Mouse (Mus musculus) ES-E14 (cell line): ENCODE data around the gene Flrt3.

Experiments
- CHD2 ChIP-seq: IDR thresholded peaks from 2 replicates; pipeline ENCODE4 v1.6.1; 2014; ENCODE audit warnings: mild to moderate bottlenecking, low read depth, low read length, inconsistent platforms
- HCFC1 ChIP-seq: IDR thresholded peaks from 2 replicates; pipeline ENCODE4 v1.6.1; 2012; ENCODE audit warnings: low read length, inconsistent platforms, borderline replicate concordance; ENCODE audit not compliant: insufficient read depth
- MAFK ChIP-seq: IDR thresholded peaks from 2 replicates; pipeline ENCODE4 v1.6.1; 2014; ENCODE audit warnings: mild to moderate bottlenecking, low read depth, low read length, inconsistent platforms; ENCODE audit not compliant: insufficient read depth
- ZNF384 ChIP-seq: IDR thresholded peaks from 2 replicates; pipeline ENCODE4 v1.6.1; 2012; ENCODE audit warnings: low read depth, low read length, inconsistent platforms

DNA sequence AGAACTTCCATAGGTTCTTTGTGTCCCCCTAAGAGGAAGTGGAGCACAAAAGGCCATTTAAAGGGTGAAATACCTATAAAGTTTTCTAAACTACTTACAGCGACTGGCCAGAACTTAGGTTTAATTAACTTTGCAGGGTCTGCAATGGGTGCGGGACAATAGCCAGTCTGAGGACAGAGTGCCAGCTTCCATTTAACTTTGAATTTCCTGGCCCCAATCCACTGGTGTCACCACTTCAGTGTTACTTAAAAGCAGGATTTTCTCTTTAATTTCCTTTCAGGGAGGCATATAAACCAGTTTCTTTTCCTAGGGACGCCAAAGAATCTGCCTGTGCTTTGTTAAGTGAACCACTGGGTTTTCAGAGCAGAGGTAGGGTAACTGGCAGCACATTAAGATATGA, 27.3 kb upstream of the Flrt3 start:
- TF ChIP-seq HCFC1, result no peak
- no peak for TF ChIP-seq MAFK
- no peak for TF ChIP-seq ZNF384
- no peak for TF ChIP-seq CHD2
